Comparison of ENCODE assay signal across 20 mouse cellular contexts in the genomic region with DNA sequence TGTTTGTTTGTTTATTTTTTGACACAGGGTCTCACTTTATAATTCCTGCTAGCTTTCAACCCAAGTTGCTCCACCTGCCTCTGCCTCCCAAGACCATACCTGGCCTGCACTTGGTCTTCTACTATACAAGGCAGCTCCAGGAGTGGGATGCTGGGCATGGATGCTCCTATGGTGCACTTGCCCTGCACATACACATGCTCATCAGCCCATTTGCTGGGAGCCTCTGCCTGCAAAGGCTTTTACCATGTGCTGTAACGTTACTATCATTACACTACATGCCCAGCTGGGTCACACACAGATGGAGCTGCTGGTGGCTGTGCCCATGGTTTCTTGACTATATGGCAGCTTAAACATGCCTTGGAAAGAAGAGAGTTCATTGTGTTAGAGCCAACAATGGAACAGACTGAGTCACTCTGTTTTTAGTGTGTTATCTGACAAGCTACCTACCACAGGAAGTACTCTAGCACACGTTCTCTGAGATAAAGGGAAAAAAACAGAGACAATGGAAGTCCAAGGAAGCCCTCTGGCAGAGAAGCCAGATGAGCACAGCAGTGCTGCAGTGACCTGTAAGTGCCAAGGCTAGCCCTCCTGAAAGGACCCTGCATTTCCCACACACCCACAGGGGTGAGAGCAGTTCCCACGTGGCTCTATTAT. TPM values are rescaled to one million over a fixed set of nuclear protein-coding genes. Genes with fewer than 3 reads are reported as not detected.
DNase-seq lines count a peak whose midpoint lies in the region; ATAC-seq and TF ChIP-seq lines count a peak whose summit lies in the region.
"Had no signal": no experiment of that assay in that cellular context is flagged by ENCODE, and none has a peak within 500 bp of the region (broad histone marks: within the 10 kb centered on the region; RNA-seq: fewer than 3 reads in every experiment).

No protein-coding gene starts in this region.

- H3K4me3 ChIP-seq in liver, embryonic 11.5 days (ENCODE audit: low read depth, low read length), result no peak overlapping the region
- H3K4me3 ChIP-seq in G1E (ENCODE audit: low read depth, low read length), result no peak overlapping the region
- H3K4me3 ChIP-seq in midbrain, embryonic 13.5 days (replicated peaks), result no peak overlapping the region
- H3K4me3 ChIP-seq in hindbrain, embryonic 16.5 days (ENCODE audit: low read length), result no peak overlapping the region
- H3K4me3 ChIP-seq: embryonic facial prominence, embryonic 10.5 days; erythroblast, embryonic 14.5 days; midbrain, embryonic 12.5 days; myocyte had no signal

- peak overlapping the region; percentile 3; the same call in 1 of the 2 replicates for H3K27ac ChIP-seq in liver, embryonic 11.5 days (ENCODE audit: low read depth, low read length)
- no peak overlapping the region for H3K27ac ChIP-seq in midbrain, embryonic 13.5 days
- H3K27ac ChIP-seq in hindbrain, embryonic 16.5 days (ENCODE audit: low read depth, low read length), result no peak overlapping the region
- H3K27ac ChIP-seq: embryonic facial prominence, embryonic 10.5 days; kidney, postnatal 0 days; midbrain, embryonic 12.5 days; stomach, postnatal 0 days had no signal

- TF ChIP-seq CTCF in G1E (IDR thresholded peaks at IDR 0.05; ENCODE audit: low read depth, low read length), result no peak

- no peak overlapping the region for H3K4me2 ChIP-seq in liver, embryonic 11.5 days
- H3K4me2 ChIP-seq in midbrain, embryonic 13.5 days (replicated peaks), result no peak overlapping the region
- H3K4me2 ChIP-seq in hindbrain, embryonic 16.5 days (ENCODE audit: low read length), result no peak overlapping the region
- H3K4me2 ChIP-seq: midbrain, embryonic 12.5 days had no signal

- no peaks in the 10 kb centered on the region for H3K27me3 ChIP-seq in liver, embryonic 11.5 days (replicated peaks; ENCODE audit: control insufficient read depth, insufficient read depth, low read length)
- no peaks in the 10 kb centered on the region for H3K27me3 ChIP-seq in G1E (ENCODE audit: insufficient read depth, low read length)
- H3K27me3 ChIP-seq in midbrain, embryonic 13.5 days, result no peaks in the 10 kb centered on the region
- H3K27me3 ChIP-seq in hindbrain, embryonic 16.5 days (replicated peaks; ENCODE audit: control insufficient read depth, insufficient read depth, low read length), result no peaks in the 10 kb centered on the region
- H3K27me3 ChIP-seq: midbrain, embryonic 12.5 days had no signal

- peak; percentile 9; the same call in 1 of the 2 replicates for ATAC-seq in frontal cortex, adult (ENCODE audit: low TSS enrichment)
- ATAC-seq in liver, embryonic 11.5 days (replicated peaks; ENCODE audit: low FRiP score), result peak; percentile 39; the same call in 1 of the 2 replicates
- ATAC-seq in G1E (ENCODE audit: extremely low read depth, insufficient number of reproducible peaks, low FRiP score, poor library complexity, severe bottlenecking), result peak; percentile 28; the same call in 1 of the 2 replicates
- ATAC-seq in megakaryocyte progenitor cell, adult 5-6 weeks (replicated peaks; ENCODE audit: poor library complexity), result peak; percentile 86
- no peak for ATAC-seq in midbrain, embryonic 13.5 days
- ATAC-seq in hindbrain, embryonic 16.5 days, result no peak

- peaks cover 35% of the 10 kb centered on the region for H3K36me3 ChIP-seq in liver, embryonic 11.5 days (ENCODE audit: control insufficient read depth, insufficient read depth, low read length)
- H3K36me3 ChIP-seq in G1E (replicated peaks), result peaks cover 97% of the 10 kb centered on the region
- peaks cover 77% of the 10 kb centered on the region for H3K36me3 ChIP-seq in midbrain, embryonic 13.5 days
- peaks cover 25% of the 10 kb centered on the region for H3K36me3 ChIP-seq in hindbrain, embryonic 16.5 days (ENCODE audit: control insufficient read depth, insufficient read depth, low read length)

- no peak overlapping the region for H3K9ac ChIP-seq in liver, embryonic 11.5 days (ENCODE audit: low read depth, low read length)
- no peak overlapping the region for H3K9ac ChIP-seq in midbrain, embryonic 13.5 days (replicated peaks)
- no peak overlapping the region for H3K9ac ChIP-seq in hindbrain, embryonic 16.5 days (ENCODE audit: low read depth, low read length)
- H3K9ac ChIP-seq: midbrain, embryonic 12.5 days had no signal

- H3K9me3 ChIP-seq in liver, embryonic 11.5 days (ENCODE audit: control insufficient read depth, low read length), result no peaks in the 10 kb centered on the region
- H3K9me3 ChIP-seq in G1E (replicated peaks), result no peaks in the 10 kb centered on the region
- no peaks in the 10 kb centered on the region for H3K9me3 ChIP-seq in midbrain, embryonic 13.5 days
- H3K9me3 ChIP-seq in hindbrain, embryonic 16.5 days (ENCODE audit: control insufficient read depth, low read length), result no peaks in the 10 kb centered on the region
- H3K9me3 ChIP-seq: embryonic facial prominence, embryonic 10.5 days; midbrain, embryonic 12.5 days had no signal

- WGBS in liver, embryonic 11.5 days, result 36% methylated on average over 3 of the region's 3 CpGs
- WGBS in midbrain, embryonic 13.5 days, result 87% methylated on average over 3 of the region's 3 CpGs
- WGBS in hindbrain, embryonic 16.5 days, result 74% methylated on average over 3 of the region's 3 CpGs

- H3K4me1 ChIP-seq in liver, embryonic 11.5 days (replicated peaks; ENCODE audit: control insufficient read depth, insufficient read depth, low read length), result peaks cover 9% of the 10 kb centered on the region
- peaks cover 2% of the 10 kb centered on the region; the same call in 1 of the 2 replicates for H3K4me1 ChIP-seq in G1E (ENCODE audit: insufficient read depth, low read depth, low read length)
- H3K4me1 ChIP-seq in midbrain, embryonic 13.5 days (replicated peaks), result peaks cover 8% of the 10 kb centered on the region
- H3K4me1 ChIP-seq in hindbrain, embryonic 16.5 days (ENCODE audit: control insufficient read depth, insufficient read depth, low read depth, low read length), result peaks cover 10% of the 10 kb centered on the region
- H3K4me1 ChIP-seq: midbrain, embryonic 12.5 days had no signal

- DNase-seq in frontal cortex, adult 2 months (ENCODE audit: extremely low spot score in 1 of 2, low spot score in 1 of 2), result no peak
- DNase-seq in liver, embryonic 11.5 days (ENCODE audit: low spot score), result no peak
- no peak for DNase-seq in liver
- DNase-seq in G1E (ENCODE audit: low spot score), result no peak
- DNase-seq: adrenal gland, postnatal 14 days; cerebellum, adult 9-11 months; gastrocnemius, postnatal 25 days; layer of hippocampus, adult 9-11 months; right cerebral cortex, adult 18-20 months; thymus, postnatal 4 days had no signal

RNA-seq across cellular contexts. Expression of a gene that starts 12.4 kb away (rescaled TPM):
- 47.6 and 49.6 TPM in 2 replicates for polyA plus RNA-seq in frontal cortex, adult 2 months (2012; rRNA removed)
- 53.6 and 56.0 TPM in 2 replicates for polyA plus RNA-seq in liver, embryonic 11.5 days (2014; fragmentation: Nextera tagmentation; extraction: Ambion mirVana)
- not detected in 2 replicates for total RNA-seq in G1E (2014; fragmentation: Nextera tagmentation)
- total RNA-seq in G1E (2017), result 0.17 and 0.87 TPM in 2 replicates
- 0.13 and 0.22 TPM in 2 replicates for polyA plus RNA-seq in G1E (2012)
- 31.8 and 35.0 TPM in 2 replicates for total RNA-seq in megakaryocyte progenitor cell, adult 5-6 weeks (2015)
- total RNA-seq in megakaryocyte progenitor cell, adult 5-6 weeks (2017), result 20.7 and 25.8 TPM in 2 replicates
- polyA plus RNA-seq in midbrain, embryonic 13.5 days (2015; fragmentation: Nextera tagmentation; extraction: Ambion mirVana), result 31.5 and 33.5 TPM in 2 replicates
- polyA plus RNA-seq in hindbrain, embryonic 16.5 days (2015; fragmentation: Nextera tagmentation; extraction: Ambion mirVana), result 28.9 and 31.6 TPM in 2 replicates

RNA-seq across cellular contexts. Expression of a gene that starts 17.6 kb away (rescaled TPM):
- polyA plus RNA-seq in frontal cortex, adult 2 months (2012; rRNA removed), result 201 and 227 TPM in 2 replicates
- 17.0 and 18.0 TPM in 2 replicates for polyA plus RNA-seq in liver, embryonic 11.5 days (2014; fragmentation: Nextera tagmentation; extraction: Ambion mirVana)
- total RNA-seq in G1E (2014; fragmentation: Nextera tagmentation) (4.6 TPM in 1 of 2 replicates, not detected in the other), G1E (2017) (0.99 and 1.1 TPM in 2 replicates)
- polyA plus RNA-seq in G1E (2012), result 0.10 and 0.12 TPM in 2 replicates
- total RNA-seq in megakaryocyte progenitor cell, adult 5-6 weeks (2015), result 0.59 and 2.1 TPM in 2 replicates
- total RNA-seq in megakaryocyte progenitor cell, adult 5-6 weeks (2017), result 1.2 and 2.7 TPM in 2 replicates
- polyA plus RNA-seq in midbrain, embryonic 13.5 days (2015; fragmentation: Nextera tagmentation; extraction: Ambion mirVana), result 133 and 140 TPM in 2 replicates
- polyA plus RNA-seq in hindbrain, embryonic 16.5 days (2015; fragmentation: Nextera tagmentation; extraction: Ambion mirVana), result 134 and 150 TPM in 2 replicates

RNA-seq across cellular contexts. Expression of a gene that starts 56.1 kb away (rescaled TPM):
- 31.0 and 32.7 TPM in 2 replicates for polyA plus RNA-seq in frontal cortex, adult 2 months (2012; rRNA removed)
- 36.5 and 38.0 TPM in 2 replicates for polyA plus RNA-seq in liver, embryonic 11.5 days (2014; fragmentation: Nextera tagmentation; extraction: Ambion mirVana)
- 29.9 and 43.3 TPM in 2 replicates for total RNA-seq in G1E (2014; fragmentation: Nextera tagmentation)
- total RNA-seq in G1E (2017), result 23.7 and 27.0 TPM in 2 replicates
- polyA plus RNA-seq in G1E (2012), result 19.2 and 23.1 TPM in 2 replicates
- total RNA-seq in megakaryocyte progenitor cell, adult 5-6 weeks (2015), result 50.0 and 55.9 TPM in 2 replicates
- total RNA-seq in megakaryocyte progenitor cell, adult 5-6 weeks (2017), result 36.1 and 39.0 TPM in 2 replicates
- polyA plus RNA-seq in midbrain, embryonic 13.5 days (2015; fragmentation: Nextera tagmentation; extraction: Ambion mirVana), result 27.5 and 30.0 TPM in 2 replicates
- 27.4 and 28.9 TPM in 2 replicates for polyA plus RNA-seq in hindbrain, embryonic 16.5 days (2015; fragmentation: Nextera tagmentation; extraction: Ambion mirVana)

Comparison
In these comparisons a context has a peak if more than half of its experiments do, and no peak if none do; other contexts are left out.
1. ATAC-seq: peak in frontal cortex, adult (single experiment), liver, embryonic 11.5 days (single experiment), G1E (single experiment) and megakaryocyte progenitor cell, adult 5-6 weeks (single experiment); none in midbrain, embryonic 13.5 days (single experiment) and hindbrain, embryonic 16.5 days (single experiment).
2. RNA of a gene that starts 12.4 kb away (polyA plus RNA-seq): 53.6 to 56.0 TPM in liver, embryonic 11.5 days, 47.6 to 49.6 TPM in frontal cortex, adult 2 months, 31.5 to 33.5 TPM in midbrain, embryonic 13.5 days and 28.9 to 31.6 TPM in hindbrain, embryonic 16.5 days; 0.13 to 0.22 TPM in G1E; every median in the first group is over 10 times any median in the second.
3. RNA of a gene that starts 17.6 kb away (polyA plus RNA-seq): 201 to 227 TPM in frontal cortex, adult 2 months, 134 to 150 TPM in hindbrain, embryonic 16.5 days, 133 to 140 TPM in midbrain, embryonic 13.5 days and 17.0 to 18.0 TPM in liver, embryonic 11.5 days; 0.10 to 0.12 TPM in G1E; every median in the first group is over 10 times any median in the second.